Mouse (Mus musculus) bone marrow, adult 2 months (tissue): ENCODE measurements around the gene Zfp819.

Experiments
- CTCF ChIP-seq: fragments of 200-500 bp; IDR thresholded peaks from 2 replicates; pipeline ENCODE4 v1.5.1; 2011; ENCODE audit warnings: low read length, control low read depth; ENCODE audit not compliant: control insufficient read depth, insufficient read depth
- POLR2A ChIP-seq: fragments of 200-500 bp; IDR thresholded peaks from 2 replicates; pipeline ENCODE4 v1.6.1; 2011; ENCODE audit warnings: low read depth, mild to moderate bottlenecking, control low read depth, low read length, borderline replicate concordance; ENCODE audit not compliant: control insufficient read depth

GRCm38 (mm10) chr7:43606896-43607742 lies at the start of gene Zfp819:
- no peak for TF ChIP-seq CTCF
- TF ChIP-seq POLR2A: no peak
